Mouse (Mus musculus) inflammation-experienced regulatory T-cells, adult 16 weeks (primary cell): ENCODE measurements around the gene 2300002M23Rik. TPM values are rescaled to one million over a fixed set of nuclear protein-coding genes. Genes with fewer than 3 reads are reported as not detected.

ENCODE experiments used
- polyA plus RNA-seq: library from polyadenylated mRNA; unstranded; fragments of 100-300 nt; shearing (Covaris generic); gene quantifications from one replicate; pipeline ENCODE4 v1.2.1, GENCODE M21; 2017

2300002M23Rik gene
- polyA plus RNA-seq: not detected

GRCm38 (mm10) chr17:35567150-35567549, at the start of gene 2300002M23Rik:
Gene 2300002M23Rik (plus strand): TSS chr17:35567450.

GRCm38 (mm10) chr17:35532901-35533300, 34.3 kb upstream of the 2300002M23Rik start, which contains the start of gene Psors1c2:
Gene Psors1c2 (plus strand): TSS chr17:35533201.

GRCm38 (mm10) chr17:35551881-35552414, 15.3 kb upstream of the 2300002M23Rik start, which contains the start of gene Cdsn:
Gene Cdsn (plus strand): TSS chr17:35552128.

GRCm38 (mm10) chr17:35601249-35601648, 34.0 kb downstream of the 2300002M23Rik start, which contains the start of gene Sfta2:
Gene Sfta2 (plus strand): TSS chr17:35601549.

Other genes starting within 250 kb of the 2300002M23Rik start
- 0.34 TPM for gene H2-Q1, start 247.0 kb upstream of the 2300002M23Rik start, polyA plus RNA-seq
- gene H2-Q2, start 225.2 kb upstream of the 2300002M23Rik start, polyA plus RNA-seq: 20.6 TPM
- 36.3 TPM for gene H2-Q4, start 187.8 kb upstream of the 2300002M23Rik start, polyA plus RNA-seq
- 1,066 TPM for gene H2-Q6, start 142.6 kb upstream of the 2300002M23Rik start, polyA plus RNA-seq
- 2,802 TPM for gene H2-Q7, start 128.3 kb upstream of the 2300002M23Rik start, polyA plus RNA-seq
- gene H2-Q10, start 97.4 kb upstream of the 2300002M23Rik start, polyA plus RNA-seq: 30.8 TPM
- 0.22 TPM for gene Pou5f1, start 61.4 kb upstream of the 2300002M23Rik start, polyA plus RNA-seq
- gene Tcf19, start 50.6 kb upstream of the 2300002M23Rik start, polyA plus RNA-seq: 22.1 TPM
- 13.2 TPM for gene Cchcr1, start 50.4 kb upstream of the 2300002M23Rik start, polyA plus RNA-seq
- gene Psors1c2, start 34.2 kb upstream of the 2300002M23Rik start, polyA plus RNA-seq: not detected
- gene Cdsn, start 15.3 kb upstream of the 2300002M23Rik start, polyA plus RNA-seq: not detected
- not detected for gene Sfta2, start 34.1 kb downstream of the 2300002M23Rik start, polyA plus RNA-seq
- not detected for gene Gm9573, start 59.2 kb downstream of the 2300002M23Rik start, polyA plus RNA-seq
- 0.15 TPM for gene Mucl3, start 76.2 kb downstream of the 2300002M23Rik start, polyA plus RNA-seq
- gene Vars2, start 100.1 kb downstream of the 2300002M23Rik start, polyA plus RNA-seq: 33.5 TPM
- gene Gtf2h4, start 106.3 kb downstream of the 2300002M23Rik start, polyA plus RNA-seq: 27.5 TPM
- gene Ddr1, start 137.2 kb downstream of the 2300002M23Rik start, polyA plus RNA-seq: 8.4 TPM